Mouse (Mus musculus): Measurements from ENCODE around the gene Dmkn.

DNA sequence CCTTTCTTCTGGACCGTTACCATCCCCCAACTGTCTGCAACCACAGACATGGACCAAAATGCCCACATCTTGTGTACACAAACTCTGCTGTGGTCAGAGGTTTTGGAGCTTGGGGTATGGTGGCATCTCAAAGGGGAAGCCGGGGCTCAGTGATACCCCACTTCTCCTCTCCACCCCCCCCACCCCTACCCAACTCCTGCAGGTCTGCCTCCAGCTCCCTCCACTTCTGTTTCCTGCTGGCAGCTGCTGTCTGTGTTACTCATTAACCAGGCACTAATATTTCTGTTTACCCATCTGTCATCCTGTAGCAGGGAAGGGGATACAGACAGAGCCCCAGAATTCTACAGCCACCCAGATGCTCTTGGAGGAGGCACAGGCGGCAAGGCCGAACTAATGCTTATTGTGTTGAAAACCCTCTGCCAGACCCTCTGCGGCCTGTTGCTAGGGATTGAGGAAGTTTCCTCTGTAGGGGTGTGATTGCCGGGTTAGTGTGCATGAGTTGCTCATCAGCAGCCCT is 48.8 kb downstream of the Dmkn start:
- TF ChIP-seq POLR2A (IDR thresholded peaks at IDR 0.05; ENCODE audit: low read depth, low read length): no peak
- TF ChIP-seq CTCF (IDR thresholded peaks at IDR 0.05; ENCODE audit: borderline replicate concordance, insufficient read depth, low read length): no peak

Data from embryonic fibroblast, embryonic 13.5 days (primary cell).